Mouse (Mus musculus): ENCODE data around the gene Fam241a.

- TF ChIP-seq GATA1 (IDR thresholded peaks at IDR 0.05; ENCODE audit: borderline replicate concordance, low read length), result no peak
- no peak for TF ChIP-seq FLI1 (IDR thresholded peaks at IDR 0.05; ENCODE audit: low read length)
Observed at GRCm38 (mm10) chr3:127871575-127871974, 24.5 kb downstream of the Fam241a start.
